Mouse (Mus musculus): ENCODE results near the gene Gm8332. TPM values are rescaled to one million over a fixed set of nuclear protein-coding genes. Genes with fewer than 3 reads are reported as not detected.

Gm8332 gene
- polyA plus RNA-seq (2017; shearing (Covaris generic)), result not detected

DNA sequence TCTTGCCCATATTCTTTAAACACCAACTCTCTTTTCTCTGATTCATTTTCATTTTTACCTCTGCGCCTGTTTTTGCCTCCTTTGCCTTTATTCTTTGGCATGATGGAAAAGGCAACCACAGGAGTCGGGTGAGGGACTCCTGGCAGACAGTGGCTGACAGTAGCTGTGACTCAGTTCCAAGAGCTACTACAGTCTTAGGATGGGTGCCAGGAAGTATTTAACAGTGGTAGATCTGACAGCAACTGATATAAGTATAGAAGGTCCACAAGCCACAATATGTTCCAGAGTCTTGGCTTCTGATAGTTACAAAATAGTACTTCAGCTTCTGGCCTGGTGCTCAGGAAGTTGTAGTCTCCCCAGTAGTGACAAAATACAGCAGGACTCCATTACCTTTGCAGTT lies at the start of gene Gm8332:
Gene Gm8332, minus strand, starts transcription at position 101 of the 400 bp plus-strand sequence.

GRCm38 (mm10) chr12:88274400-88274799 lies 24.5 kb upstream of the Gm8332 start, which contains the start of gene Gm5662:
Gene Gm5662 (minus strand): TSS chr12:88274500.

Other genes starting within 250 kb of the Gm8332 start
- gene Gm2075, start 238.3 kb downstream of the Gm8332 start, polyA plus RNA-seq (2017; shearing (Covaris generic)), result not detected
- gene Gm6803, start 231.3 kb downstream of the Gm8332 start, polyA plus RNA-seq (2017; shearing (Covaris generic)), result not detected
- not detected for gene Gm2056, start 223.1 kb downstream of the Gm8332 start, polyA plus RNA-seq (2017; shearing (Covaris generic))
- gene Gm16368, start 166.4 kb downstream of the Gm8332 start, polyA plus RNA-seq (2017; shearing (Covaris generic)), result not detected
- gene Gm10436, start 68.0 kb downstream of the Gm8332 start, polyA plus RNA-seq (2017; shearing (Covaris generic)), result not detected
- 0.32 TPM for gene Gm5662, start 24.4 kb upstream of the Gm8332 start, polyA plus RNA-seq (2017; shearing (Covaris generic))
- gene Gm5039, start 73.9 kb upstream of the Gm8332 start, polyA plus RNA-seq (2017; shearing (Covaris generic)), result not detected
- gene Adck1, start 110.5 kb upstream of the Gm8332 start, polyA plus RNA-seq (2017; shearing (Covaris generic)), result 16.5 TPM

Measured in effector memory CD4-positive, alpha-beta T cell, adult 7 months (primary cell).